Mouse (Mus musculus) bone marrow macrophage, adult 2 months (primary cell): ENCODE results near the gene Tln2.

ENCODE experiments used
- CTCF ChIP-seq: IDR thresholded peaks from 2 replicates; pipeline ENCODE4 v1.5.1; 2012; ENCODE audit warnings: low read depth, mild to moderate bottlenecking, low read length, moderate library complexity
- POLR2A ChIP-seq: IDR thresholded peaks from 2 replicates; pipeline ENCODE4 v1.6.1; 2012; ENCODE audit warnings: mild to moderate bottlenecking, low read depth, low read length, borderline replicate concordance

- TF ChIP-seq POLR2A (no peak), CTCF (peak; percentile 49)
Measured at GRCm38 (mm10) chr9:67315356-67315755, 244.1 kb downstream of the Tln2 start.
